Mouse (Mus musculus) heart, postnatal 36 days (tissue): Measurements from ENCODE around the gene Gm49711. TPM values are rescaled to one million over a fixed set of nuclear protein-coding genes. Genes with fewer than 3 reads are reported as not detected.
A peak's percentile ranks its signal among the peaks of the same experiment; 100 is the strongest.

Experiments used
- DNase-seq, 2 experiments: peaks; one replicate each; pipeline ENCODE4 v3.0.0; 2021 to 2022
- intact Hi-C: fragments of 180-260 bp; cut with DNase I; formaldehyde crosslinking; loops from one replicate; pipeline ENCODE4 v1.15.1; 2025
- total RNA-seq, 2 experiments: library from RNA; stranded (reverse); gene quantifications; 2 replicates each; pipeline ENCODE4 v1.2.3; 2021

The Gm49711 gene
- total RNA-seq: not detected

GRCm38 (mm10) chr16:92057852-92058643 lies at the start of gene Gm49711, which contains the start of the genes Mrps6 and Slc5a3:
Gene Gm49711, plus strand, starts transcription at chr16:92058316.
Gene Mrps6, plus strand, starts transcription at chr16:92058270.
Gene Slc5a3, plus strand, starts transcription at chr16:92058322.
- intact Hi-C loops: loop anchor here (1.0 to 10.0 kb wide), 5 partner anchors 39 to 407 kb away; partner anchors contain the start of gene Smim11
- peak; percentile 88 to 95 for DNase-seq

DNA sequence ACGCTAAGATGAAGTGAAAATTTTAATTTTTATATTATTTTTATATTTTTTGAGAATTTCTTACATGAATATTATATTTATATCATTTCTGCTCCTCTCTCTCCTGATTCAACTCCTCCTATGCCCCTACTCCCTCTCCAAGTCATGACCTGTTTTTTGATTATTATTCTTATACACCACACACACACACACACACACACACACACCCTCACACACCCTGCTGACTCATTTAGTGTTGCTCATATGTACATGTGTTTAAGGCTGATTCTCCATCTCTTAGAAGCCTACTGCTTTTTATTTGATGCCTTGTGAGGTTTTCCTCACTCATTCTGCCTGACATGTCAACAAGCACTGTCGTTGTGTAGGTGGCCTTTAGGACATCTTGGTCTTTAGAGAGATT lies 48.5 kb upstream of the Gm49711 start:
- DNase-seq: no peak
- intact Hi-C loops: no loop called here

DNA sequence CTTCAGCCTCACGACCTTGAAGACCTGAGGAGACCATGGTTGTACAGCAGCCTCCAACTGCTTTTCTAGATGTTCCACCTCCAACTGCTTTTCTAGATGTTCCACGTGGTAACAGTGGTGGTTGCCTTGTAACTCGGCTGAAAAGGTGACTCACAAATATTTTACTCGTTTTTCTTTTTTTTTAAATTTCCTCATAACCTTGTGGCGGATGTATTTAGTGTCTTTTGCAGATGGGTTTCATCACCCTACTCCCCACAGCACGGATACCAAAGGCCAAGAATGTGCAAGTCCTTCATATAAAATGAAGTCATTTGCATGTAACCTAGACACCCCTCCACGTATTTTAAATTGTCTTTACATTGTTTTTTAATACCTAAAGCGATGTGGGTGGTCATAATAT lies 41.3 kb upstream of the Gm49711 start:
- DNase-seq: no peak
- intact Hi-C loops: no loop called here

- peak; percentile 52 to 53 for DNase-seq
- intact Hi-C loops: loop anchor here (2.0 kb wide), 1 partner anchor 37 kb away; no protein-coding TSS in a partner anchor
Measured at GRCm38 (mm10) chr16:92019141-92020118, 38.7 kb upstream of the Gm49711 start.

GRCm38 (mm10) chr16:92021656-92022400 lies 36.3 kb upstream of the Gm49711 start:
- DNase-seq: no peak
- intact Hi-C loops: no loop called here

DNA sequence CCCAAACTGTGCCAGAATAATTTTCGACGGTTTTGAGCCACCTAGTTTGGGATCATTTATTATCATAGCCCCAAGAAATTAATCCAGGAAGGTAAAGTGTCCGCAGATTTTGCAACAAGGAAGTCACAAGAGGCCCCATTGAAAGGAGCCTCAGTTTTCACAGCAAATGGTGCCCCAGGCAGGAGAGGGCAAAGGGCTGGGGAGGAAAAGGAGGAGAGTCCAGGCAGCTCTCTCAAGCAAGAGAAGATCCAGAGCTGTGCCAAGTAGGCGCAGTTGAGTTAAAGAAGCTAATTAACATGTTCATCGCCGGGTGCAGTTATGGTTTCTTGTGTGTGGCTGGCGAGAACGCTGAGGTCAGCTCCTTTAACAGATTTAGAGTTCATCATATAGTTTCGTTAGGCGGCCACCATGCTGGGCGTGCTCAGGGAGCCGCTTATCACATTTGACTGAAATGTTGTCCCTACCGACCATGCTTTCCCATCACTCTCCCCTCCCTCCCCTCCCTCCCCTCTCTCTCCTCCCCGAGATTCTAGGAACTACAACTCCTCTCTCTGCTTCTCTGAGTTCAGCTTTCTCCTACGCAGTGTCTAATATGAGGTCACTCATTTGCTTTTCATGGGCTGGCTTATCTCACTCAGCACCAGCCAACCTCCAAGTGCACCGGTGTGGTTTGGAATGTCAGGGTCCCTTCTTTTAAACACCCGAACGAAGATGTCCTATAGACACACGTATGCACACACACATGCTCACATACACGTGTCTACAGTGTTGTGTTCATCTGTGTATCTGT lies 35.4 kb upstream of the Gm49711 start:
- intact Hi-C loops: no loop called here
- no peak for DNase-seq

DNA sequence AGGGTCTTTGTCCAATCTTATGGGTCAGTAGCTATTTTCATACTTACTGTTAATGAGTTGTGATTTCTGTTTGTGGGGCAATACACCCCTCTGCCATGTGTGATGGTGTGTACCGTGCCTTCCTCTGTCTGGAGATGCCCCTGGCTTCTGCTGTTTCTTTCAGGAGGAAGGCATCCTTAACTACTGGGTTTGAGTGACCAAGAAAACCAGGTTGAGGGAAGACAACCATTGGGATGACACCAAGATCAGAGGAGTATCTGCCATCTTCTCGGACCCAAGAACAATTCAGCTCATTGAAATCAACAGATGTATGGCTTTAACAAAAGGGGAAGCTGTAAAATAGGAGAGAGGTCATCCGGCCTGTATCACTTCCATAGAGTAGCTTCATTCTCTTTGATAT lies 24.8 kb upstream of the Gm49711 start:
- intact Hi-C loops: no loop called here
- DNase-seq: no peak

DNA sequence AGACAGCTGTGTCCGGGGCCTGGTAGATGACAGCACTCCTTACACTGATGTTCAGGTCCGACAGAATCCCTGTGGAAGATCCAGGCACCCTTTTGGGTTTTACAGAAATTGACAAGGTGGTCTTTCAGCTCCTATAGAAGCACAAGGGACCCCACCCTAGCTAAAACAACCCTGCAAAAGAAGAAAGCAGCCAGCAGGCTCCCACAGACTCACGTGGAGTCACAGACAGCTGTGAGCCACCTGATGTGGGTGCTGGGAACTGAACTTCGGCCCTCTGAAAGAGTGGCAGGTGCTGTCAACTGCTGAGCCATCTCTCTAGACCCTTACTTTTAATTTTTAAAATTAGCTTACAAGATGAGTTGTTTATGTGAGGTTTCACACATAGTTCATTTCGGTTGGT lies 23.4 kb upstream of the Gm49711 start:
- no peak for DNase-seq
- intact Hi-C loops: no loop called here

- intact Hi-C loops: no loop called here
- no peak for DNase-seq
Measured at GRCm38 (mm10) chr16:92036701-92037100, 21.4 kb upstream of the Gm49711 start.

GRCm38 (mm10) chr16:92037891-92038607 lies 20.1 kb upstream of the Gm49711 start:
- no peak for DNase-seq
- intact Hi-C loops: no loop called here

DNA sequence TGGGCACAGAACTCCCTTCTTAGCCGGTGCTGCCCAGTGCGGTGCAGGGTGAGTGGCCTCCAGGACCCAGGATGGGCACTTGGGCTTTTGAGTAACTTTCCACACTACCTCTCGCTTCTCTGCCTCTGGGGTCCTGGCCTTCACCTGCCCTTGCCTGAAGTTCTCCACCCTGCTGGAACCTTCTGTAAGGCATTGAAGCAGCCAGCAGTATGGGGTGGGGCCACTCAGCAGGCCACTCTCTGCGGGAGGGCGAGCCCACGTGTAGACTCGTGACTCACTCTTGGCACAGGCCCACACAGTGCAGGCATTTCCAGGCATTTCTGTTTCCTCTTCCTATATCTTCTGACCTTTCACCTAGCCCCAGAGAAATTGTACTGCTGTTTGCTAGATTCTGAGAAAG lies 18.7 kb upstream of the Gm49711 start:
- intact Hi-C loops: no loop called here

GRCm38 (mm10) chr16:92039966-92040365 lies 18.1 kb upstream of the Gm49711 start:
- DNase-seq: no peak
- intact Hi-C loops: no loop called here

More for the DNA sequence above, 18.7 kb upstream of the Gm49711 start:
- DNase-seq: no peak

DNA sequence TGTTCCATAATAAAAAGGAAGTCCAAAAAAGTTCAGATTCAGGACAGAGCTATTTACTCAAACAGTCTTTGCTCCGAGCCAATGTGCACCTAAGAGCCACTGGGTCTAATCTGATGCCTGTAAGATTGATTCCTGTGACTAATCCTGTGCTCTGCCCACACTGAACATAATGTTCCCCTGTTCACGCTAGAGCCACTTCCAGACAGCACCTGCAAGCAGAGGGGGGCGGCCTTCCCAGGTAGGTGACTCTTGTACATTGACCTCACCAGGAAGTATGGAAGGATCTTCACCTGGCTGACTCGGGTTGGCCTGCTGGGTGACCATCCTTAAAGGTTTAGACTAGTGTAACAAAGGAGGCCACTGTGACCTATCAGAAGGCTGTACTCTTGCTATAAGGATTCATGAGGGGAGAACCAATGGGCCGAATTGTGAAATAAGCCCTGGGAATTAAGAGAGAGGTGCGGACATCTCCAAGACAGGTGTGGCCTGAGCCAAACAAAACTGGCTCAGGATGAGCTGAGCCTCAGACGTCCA lies 6.3 kb upstream of the Gm49711 start:
- no peak for DNase-seq
- intact Hi-C loops: loop anchor here (10.0 kb wide), 1 partner anchor 413 kb away; no protein-coding TSS in a partner anchor

DNA sequence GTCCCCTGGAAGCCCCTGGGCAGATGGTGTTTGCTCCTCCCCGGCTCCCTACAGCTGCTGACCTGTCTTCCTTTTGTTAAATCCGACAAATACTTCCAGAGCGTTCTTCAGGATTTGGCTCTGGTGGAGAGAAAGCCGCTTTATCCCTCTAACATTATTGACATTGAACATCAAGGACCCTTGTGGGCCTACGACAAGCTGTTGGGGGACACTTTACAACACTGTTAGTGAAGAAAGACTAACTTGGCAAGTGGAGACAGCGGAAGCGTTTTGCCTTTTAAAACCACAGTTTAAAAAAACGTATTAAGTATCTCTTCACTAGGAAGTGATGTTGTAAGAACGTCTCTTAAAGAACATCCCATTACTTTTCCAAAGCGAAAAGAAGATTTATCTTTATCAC lies 5.5 kb upstream of the Gm49711 start:
- DNase-seq: no peak
- intact Hi-C loops: loop anchor here (10.0 kb wide), 1 partner anchor 412 kb away; no protein-coding TSS in a partner anchor

- intact Hi-C loops: loop anchor here (2.0 to 10.0 kb wide), 3 partner anchors 38 to 408 kb away; partner anchors contain the start of gene Smim11
- DNase-seq: no peak
Measured at GRCm38 (mm10) chr16:92056711-92057110, 1.4 kb upstream of the Gm49711 start.

GRCm38 (mm10) chr16:92057456-92057851 lies 662 bp upstream of the Gm49711 start:
- peak in 1 of 2 experiments; percentile 15 for DNase-seq
- intact Hi-C loops: loop anchor here (2.0 to 10.0 kb wide), 3 partner anchors 39 to 407 kb away; partner anchors contain the start of gene Smim11

DNA sequence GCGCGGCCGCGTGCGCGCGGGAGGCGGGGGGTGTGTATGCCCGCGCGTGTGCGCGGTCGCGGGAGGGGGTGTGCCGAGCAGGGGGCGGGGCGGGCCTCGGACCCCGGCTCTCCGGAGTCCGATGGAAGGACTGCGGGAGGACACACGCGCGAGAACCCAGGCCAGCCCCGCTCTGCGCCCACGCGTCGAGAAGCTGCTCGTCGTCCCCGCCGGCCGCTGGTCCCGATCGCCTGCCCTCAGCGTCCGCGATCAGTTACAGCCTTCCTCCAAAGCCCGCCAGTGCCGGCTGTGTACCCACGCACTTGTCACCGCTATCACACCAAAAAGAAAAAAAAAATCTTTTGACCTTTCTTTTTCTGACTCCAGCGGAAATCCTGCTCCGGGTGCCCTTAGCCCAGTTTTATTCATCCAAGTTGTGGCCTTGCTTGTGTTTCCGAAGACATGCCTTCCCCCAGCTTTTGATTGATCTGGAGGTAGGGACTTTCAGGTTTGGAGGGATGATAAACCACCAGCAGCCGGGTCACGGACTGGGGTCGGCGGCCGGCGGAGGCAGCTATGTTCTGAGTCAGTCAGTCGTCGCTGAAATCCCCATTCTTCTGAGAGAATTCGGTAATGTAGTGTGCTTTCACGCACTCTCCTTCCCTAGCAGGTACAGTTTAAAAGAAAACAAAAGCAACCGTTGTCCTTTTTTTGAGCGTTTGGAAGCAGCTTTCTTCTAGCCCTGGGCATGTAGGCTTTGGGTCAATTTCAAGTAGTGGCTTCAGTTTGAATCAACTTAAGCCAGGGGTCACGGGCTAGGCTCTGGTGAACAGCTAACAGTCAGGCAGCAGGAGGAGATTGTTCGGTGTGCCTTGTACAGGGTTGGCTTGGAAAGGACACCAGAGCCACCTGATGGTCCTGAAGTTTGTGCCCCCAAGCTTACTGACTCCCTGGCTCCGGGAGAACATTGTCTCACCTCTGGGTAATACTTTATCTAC lies 816 bp downstream of the Gm49711 start:
- DNase-seq: peak; percentile 21 to 22
- intact Hi-C loops: loop anchor here (1.0 to 10.0 kb wide), 4 partner anchors 124 to 406 kb away; partner anchors contain the start of gene Smim11
